Mouse (Mus musculus): ENCODE results near the gene Sprr2a1.
"Not testable (repeated sequence)": the region's sequence is repeated elsewhere in the genome, so short reads cannot be mapped to it uniquely, and the experiment has no call there.

The Sprr2a1 gene

DNA sequence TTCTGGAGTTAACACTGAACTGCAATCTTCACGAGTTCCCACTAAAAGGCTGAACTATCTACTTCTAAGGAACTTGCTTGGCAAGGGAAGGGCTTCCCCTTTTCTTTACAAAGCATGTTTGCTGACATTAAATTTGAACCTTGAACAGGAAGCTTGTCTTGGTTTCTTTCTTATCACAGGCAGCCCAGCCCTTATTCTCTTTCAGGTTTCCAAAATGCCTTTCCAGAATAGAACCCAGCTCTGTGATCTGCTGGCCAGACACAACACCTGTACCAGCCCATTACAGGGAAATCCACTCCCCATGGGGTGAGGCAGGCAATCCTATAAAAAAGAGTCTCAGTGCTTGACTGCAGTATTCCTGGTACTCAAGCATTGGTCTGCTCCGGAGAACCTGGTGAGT, at the start of gene Sprr2a1, which contains the start of gene Sprr2a2:
Gene Sprr2a1 (plus strand): TSS at position 231 of the 400 bp plus-strand sequence.
Gene Sprr2a2 (plus strand): TSS at position 352 of the 400 bp plus-strand sequence.
- not testable (repeated sequence) for DNase-seq (ENCODE audit: low read depth)

DNA sequence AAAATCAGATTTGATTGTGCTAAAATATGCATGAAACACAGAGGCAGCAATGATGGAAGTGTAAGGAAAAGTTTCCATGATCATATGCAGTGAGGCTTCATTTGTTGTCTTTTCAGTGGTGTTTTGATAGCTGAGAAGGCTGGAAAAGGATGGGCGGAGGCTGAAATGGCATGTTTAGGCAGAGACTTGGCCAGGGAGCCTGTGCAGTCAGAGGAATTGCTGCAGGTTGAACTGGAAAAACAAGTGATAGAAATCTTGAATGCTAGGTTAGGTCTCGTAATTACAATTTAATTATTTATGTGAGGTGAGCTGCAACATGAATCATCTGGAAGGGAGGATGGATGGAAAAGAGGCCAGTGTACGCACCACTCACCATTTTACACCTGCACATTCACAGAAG, 45.8 kb upstream of the Sprr2a1 start:
- no peak for DNase-seq (ENCODE audit: low read depth)

DNA sequence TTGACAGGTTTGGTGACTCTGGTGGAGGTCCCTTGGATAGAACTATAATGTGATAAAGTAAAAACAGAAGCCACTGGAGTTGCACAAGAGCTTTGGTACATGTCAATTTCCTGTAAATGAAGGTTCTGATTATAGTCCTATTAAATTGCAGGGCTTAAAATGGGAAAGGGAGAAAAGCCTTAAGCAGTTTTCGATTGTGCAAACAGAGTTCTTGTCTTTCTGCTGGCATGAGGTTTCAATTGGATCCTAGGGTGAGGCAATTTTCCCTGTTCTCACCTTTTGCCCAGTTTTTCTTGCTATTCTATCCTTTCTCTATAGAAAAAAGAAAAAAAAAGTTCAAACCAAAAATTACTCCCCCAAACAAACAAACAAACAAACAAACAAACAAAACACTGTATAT, 38.7 kb upstream of the Sprr2a1 start:
- DNase-seq (ENCODE audit: low read depth) = no peak

DNA sequence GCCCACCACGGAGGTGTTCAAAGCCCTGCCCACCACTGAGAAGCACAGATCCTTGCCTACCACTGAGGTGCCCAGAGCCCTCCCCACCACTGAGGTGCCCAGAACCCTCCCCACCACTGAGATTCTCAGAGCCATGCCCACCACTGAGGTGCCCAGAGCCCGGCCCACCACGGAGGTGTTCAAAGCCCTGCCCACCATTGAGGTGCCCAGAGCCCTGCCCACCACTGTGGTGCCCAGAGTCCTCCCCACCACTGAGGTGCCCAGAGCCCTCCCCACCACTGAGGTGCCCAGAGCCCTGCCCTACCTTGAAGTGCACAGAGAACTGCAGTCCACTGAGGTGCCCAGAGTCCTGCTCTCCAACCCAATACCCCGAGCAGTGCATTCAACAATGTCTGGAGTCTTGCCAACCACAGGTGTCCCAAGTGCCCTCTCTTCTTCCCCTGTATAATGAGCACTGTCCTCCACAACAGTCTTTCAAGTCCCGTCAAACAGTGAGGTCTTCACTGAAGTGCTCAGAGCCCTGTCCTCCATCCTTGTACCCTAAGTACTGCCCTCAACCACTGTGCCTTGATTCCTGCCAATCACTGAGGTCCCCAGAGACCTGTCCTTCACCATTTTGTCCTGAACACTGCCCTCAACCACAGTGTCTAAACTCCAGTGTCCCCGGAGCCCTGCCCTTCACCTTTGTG, 19.9 kb upstream of the Sprr2a1 start:
- DNase-seq (ENCODE audit: low read depth) = no peak

DNA sequence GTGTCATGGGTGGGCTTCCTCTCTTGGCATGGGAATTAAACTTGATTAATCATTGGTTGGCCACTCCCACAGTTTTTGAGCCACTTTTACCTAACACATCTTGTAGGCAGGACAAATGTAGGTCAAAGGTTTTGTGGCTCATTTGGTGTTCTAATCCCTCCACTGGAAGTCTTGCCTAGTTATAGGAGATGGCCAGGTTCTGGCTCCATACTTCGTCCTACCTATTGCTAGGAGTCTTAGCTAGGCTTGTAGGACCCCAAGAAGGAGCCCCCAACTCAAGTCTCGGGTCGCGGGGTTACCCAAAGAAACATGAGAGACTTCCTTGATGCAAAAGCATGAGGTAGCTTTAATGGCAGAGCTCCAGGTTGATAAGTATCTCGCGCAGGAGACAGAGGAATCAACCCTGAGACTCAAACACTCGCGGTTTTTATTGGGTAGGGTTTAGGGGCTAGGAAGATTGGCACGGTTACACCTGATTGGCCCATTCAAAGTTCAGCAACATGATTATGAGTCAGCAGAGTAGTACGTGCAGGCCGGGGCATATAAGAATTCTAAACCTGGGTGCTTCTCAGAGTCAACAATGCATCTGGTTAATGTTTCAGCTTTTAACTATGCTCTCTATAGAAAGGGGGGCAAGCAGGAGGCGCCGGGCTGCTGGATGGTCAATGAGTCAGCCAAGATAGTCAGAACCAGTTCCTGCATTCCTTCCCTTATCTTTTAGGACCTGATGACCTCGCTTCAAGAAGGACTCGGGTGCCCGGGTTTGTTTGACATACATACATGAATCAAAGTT, 4.3 kb upstream of the Sprr2a1 start:
- DNase-seq (ENCODE audit: low read depth) = not testable (repeated sequence)

DNA sequence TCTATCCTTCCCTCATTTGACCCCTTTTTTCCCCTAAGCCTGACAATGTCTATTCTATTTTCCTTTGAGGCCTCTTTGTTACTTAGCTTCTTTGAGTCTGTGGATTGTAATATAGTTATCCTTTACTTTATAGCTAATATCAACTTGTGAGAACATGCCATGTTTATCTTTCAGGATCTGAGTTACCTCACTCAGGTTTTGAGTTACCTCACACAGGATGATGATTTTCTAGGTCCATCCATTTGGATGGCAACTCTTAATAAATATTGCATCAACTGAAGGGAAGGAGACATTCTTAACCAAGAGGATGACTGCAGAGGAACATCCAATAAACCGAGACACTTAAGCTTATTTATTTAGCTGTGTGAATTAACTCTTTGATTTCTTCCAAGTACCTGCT, 3.5 kb upstream of the Sprr2a1 start:
- not testable (repeated sequence) for DNase-seq (ENCODE audit: low read depth)

DNA sequence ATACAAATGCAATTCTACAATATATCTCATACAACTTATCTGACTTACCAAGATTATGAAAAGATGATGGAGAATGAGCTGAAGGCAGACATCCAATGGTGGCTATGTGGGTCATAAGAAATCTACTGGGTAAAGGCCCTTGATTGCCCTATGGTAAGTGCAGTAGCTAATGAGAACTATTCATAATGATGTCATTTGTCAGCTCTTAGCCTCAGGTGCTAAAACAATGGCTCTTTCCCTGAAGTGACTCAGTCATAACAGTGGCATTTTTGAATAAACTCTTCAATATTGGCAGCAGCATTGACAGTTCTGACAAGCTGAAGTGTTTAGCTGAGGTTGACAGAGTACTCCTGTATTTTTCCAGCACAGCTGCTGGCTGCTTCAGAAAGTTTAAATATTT, 1.9 kb upstream of the Sprr2a1 start:
- not testable (repeated sequence) for DNase-seq (ENCODE audit: low read depth)

DNA sequence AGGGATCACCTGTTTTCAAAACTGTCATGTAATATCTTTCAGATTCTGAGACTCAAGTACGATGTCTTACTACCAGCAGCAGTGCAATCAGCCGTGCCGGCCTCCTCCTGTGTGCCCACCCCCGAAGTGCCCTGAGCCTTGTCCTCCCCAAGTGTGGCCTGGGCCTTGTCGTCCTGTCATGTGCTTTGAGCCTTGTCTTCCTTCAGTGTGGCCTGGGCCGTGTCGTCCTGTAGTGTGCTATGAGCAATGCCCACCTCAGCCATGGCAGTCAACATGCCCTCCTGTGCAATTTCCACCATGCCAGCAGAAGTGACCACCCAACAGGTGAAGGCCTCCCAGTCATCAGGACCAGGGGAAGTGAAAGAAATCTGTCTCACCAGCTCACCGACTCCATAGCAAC, 3.4 kb downstream of the Sprr2a1 start:
- not testable (repeated sequence) for DNase-seq (ENCODE audit: low read depth)

DNA sequence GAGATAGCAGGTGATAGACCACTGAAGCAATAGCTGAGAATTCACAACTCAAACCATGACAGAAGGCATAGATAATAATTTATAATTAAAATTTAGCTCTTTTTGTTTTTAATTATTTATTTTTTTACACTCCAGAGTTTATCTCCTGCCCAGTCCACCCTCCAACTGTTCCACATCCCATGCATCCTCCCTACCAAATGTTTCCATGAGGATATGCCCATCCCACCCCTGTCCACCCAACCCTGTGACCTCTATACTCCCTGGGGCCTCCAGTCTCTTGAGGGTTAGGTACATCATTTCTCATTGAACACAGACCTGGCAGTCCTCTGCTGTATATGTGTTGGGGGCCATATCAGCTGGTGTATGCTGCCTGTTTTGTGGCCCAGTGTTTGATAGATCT, 8.1 kb downstream of the Sprr2a1 start:
- DNase-seq (ENCODE audit: low read depth) = not testable (repeated sequence)

DNA sequence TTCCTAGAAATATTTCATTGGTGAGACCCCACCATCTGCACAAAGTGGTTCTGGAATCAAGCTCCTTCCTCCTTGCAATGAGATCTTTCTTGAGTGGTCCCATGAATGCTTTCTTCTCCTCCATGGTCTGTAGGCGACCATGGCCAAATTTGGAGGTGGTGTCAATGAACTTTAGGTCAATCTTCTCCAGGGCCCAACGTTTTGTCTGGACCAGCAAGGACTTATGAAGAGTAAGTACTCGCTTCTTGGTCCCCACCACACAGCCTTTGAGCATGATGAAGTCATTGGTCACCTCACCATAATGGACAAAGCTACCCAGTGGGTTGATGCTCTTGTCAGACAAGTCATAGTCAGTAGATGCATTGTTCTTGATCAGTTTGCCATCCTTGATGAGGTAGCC, 11.8 kb downstream of the Sprr2a1 start:
- DNase-seq (ENCODE audit: low read depth) = not testable (repeated sequence)

DNA sequence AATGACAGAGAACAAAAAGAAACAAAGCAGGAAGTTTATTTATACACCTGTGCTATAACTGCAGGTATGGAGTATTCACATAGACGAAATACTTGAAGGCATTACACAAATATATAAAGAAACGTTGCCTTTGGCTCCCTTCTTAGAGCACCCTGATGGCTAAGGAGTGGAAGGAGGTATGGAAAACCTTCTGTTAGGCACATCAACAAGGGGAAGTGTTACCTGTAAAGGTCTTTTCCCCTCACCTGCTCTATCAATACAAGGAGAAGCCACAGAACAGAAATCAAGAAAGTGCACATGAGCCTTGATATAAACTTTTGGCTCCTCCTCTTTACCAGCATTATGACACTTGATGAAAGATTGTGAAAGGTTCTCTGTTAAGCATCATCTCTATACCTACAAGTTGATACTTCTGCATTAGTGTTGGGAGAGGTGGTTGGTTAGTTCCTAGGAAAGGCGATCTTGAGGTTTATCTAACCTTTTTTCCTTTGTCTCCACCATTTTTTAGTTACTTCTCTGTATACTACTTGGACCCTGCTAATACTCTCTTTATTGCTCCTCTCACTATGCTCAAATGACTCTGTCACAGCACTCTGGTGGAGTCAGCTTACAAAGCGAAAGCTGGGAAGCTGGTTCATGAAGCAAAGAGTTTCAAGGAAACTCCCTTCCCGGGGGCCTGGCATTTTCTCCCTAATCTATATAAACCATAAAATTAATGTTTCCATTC, 21.0 kb downstream of the Sprr2a1 start:
- DNase-seq (ENCODE audit: low read depth) = not testable (repeated sequence)

DNA sequence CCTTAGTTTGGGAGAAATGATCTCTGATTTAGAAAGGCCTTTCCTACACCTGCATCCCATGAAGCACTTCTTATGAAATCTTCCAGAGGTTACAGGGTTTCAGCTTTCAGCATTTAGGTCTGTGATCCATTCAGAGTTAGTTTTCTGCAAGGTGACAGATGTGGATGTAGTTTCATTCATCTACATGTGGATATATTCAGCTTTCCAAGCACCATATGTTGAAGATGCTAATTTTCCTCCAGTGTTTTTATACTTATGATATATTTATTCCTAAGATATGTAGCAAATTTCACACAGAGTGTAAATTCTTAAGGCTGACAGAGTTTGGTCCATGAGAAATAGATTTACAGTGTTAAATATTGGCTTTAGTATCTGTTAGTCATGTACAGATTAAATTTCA, 23.1 kb downstream of the Sprr2a1 start:
- DNase-seq (ENCODE audit: low read depth) = not testable (repeated sequence)

DNA sequence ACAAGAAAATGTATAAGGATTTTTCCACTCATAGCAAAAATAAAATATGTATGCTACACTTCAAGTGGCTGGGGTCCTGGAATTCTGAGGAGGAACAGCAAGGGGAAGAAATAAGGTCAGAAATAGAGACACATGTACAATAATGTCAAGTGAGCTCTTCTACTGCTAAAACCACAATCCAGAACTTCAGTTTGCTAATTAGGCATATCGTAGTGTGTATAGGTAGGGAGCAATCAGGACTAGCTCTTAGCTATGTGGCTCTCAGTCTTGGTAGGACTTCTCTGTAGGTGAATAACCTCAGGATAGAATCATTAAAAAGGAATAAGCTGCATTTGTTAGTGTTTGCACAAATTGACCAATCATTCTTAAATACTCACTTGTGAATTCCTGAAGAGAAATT, 23.6 kb downstream of the Sprr2a1 start:
- DNase-seq (ENCODE audit: low read depth) = not testable (repeated sequence)

DNA sequence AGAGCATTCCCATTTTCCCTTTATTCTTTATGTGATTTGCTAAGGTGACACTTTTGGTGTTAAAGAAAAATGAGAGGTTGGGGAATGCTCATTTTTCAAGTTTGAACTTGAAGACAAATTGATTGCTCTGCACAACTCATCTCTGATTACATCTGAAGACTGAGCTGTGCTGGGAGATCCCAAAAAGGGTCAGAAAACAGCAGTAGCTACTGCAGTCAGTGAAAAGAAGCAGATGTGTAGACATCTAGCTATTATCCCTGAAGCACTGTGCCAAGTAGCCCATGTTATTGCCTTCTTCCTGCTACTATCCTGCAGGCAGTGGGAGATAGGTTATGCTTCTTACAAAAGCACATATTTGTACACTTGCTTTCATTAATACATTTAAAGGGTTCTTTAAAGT, 29.2 kb downstream of the Sprr2a1 start:
- DNase-seq (ENCODE audit: low read depth) = not testable (repeated sequence)

DNA sequence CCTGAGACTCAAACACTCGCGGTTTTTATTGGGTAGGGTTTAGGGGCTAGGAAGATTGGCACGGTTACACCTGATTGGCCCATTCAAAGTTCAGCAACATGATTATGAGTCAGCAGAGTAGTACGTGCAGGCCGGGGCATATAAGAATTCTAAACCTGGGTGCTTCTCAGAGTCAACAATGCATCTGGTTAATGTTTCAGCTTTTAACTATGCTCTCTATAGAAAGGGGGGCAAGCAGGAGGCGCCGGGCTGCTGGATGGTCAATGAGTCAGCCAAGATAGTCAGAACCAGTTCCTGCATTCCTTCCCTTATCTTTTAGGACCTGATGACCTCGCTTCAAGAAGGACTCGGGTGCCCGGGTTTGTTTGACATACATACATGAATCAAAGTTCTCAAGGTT, 30.6 kb downstream of the Sprr2a1 start:
- DNase-seq (ENCODE audit: low read depth) = not testable (repeated sequence)

DNA sequence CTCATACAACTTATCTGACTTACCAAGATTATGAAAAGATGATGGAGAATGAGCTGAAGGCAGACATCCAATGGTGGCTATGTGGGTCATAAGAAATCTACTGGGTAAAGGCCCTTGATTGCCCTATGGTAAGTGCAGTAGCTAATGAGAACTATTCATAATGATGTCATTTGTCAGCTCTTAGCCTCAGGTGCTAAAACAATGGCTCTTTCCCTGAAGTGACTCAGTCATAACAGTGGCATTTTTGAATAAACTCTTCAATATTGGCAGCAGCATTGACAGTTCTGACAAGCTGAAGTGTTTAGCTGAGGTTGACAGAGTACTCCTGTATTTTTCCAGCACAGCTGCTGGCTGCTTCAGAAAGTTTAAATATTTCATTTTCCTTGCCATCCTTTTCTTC, 32.9 kb downstream of the Sprr2a1 start:
- not testable (repeated sequence) for DNase-seq (ENCODE audit: low read depth)

DNA sequence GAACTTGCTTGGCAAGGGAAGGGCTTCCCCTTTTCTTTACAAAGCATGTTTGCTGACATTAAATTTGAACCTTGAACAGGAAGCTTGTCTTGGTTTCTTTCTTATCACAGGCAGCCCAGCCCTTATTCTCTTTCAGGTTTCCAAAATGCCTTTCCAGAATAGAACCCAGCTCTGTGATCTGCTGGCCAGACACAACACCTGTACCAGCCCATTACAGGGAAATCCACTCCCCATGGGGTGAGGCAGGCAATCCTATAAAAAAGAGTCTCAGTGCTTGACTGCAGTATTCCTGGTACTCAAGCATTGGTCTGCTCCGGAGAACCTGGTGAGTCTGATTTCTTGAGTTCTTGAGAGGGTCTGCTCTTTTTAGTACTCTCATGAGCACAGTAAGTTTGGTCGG, 34.9 kb downstream of the Sprr2a1 start:
- DNase-seq (ENCODE audit: low read depth) = not testable (repeated sequence)

DNA sequence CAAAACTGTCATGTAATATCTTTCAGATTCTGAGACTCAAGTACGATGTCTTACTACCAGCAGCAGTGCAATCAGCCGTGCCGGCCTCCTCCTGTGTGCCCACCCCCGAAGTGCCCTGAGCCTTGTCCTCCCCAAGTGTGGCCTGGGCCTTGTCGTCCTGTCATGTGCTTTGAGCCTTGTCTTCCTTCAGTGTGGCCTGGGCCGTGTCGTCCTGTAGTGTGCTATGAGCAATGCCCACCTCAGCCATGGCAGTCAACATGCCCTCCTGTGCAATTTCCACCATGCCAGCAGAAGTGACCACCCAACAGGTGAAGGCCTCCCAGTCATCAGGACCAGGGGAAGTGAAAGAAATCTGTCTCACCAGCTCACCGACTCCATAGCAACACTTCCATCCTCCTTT, 38.3 kb downstream of the Sprr2a1 start:
- DNase-seq (ENCODE audit: low read depth) = not testable (repeated sequence)

DNA sequence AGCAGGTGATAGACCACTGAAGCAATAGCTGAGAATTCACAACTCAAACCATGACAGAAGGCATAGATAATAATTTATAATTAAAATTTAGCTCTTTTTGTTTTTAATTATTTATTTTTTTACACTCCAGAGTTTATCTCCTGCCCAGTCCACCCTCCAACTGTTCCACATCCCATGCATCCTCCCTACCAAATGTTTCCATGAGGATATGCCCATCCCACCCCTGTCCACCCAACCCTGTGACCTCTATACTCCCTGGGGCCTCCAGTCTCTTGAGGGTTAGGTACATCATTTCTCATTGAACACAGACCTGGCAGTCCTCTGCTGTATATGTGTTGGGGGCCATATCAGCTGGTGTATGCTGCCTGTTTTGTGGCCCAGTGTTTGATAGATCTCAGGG, 42.9 kb downstream of the Sprr2a1 start:
- DNase-seq (ENCODE audit: low read depth) = not testable (repeated sequence)

DNA sequence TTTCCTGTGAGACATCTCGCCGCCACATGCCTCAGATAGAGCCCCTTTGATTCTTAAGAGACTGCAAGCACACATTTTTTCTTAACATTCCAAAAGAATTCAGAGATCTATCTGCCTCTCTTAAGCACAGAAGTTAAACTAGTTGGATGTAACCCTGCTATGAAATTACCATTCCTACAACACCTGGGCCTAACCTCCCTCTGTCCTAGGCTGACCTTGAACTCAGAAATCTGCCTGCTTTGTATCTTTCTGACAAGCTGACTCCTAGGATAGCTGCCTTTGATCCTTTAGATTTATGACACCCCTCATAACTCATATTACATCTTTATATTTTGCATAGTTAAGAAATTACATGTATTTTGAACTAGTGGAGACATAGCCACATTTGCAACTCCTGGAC, 47.9 kb downstream of the Sprr2a1 start:
- not testable (repeated sequence) for DNase-seq (ENCODE audit: low read depth)
